Mouse (Mus musculus): ENCODE results near the gene Vasp.

The Vasp gene

GRCm38 (mm10) chr7:19210010-19210409, 61.6 kb downstream of the Vasp start:
- no peak for DNase-seq (ENCODE audit: low spot score)

DNA sequence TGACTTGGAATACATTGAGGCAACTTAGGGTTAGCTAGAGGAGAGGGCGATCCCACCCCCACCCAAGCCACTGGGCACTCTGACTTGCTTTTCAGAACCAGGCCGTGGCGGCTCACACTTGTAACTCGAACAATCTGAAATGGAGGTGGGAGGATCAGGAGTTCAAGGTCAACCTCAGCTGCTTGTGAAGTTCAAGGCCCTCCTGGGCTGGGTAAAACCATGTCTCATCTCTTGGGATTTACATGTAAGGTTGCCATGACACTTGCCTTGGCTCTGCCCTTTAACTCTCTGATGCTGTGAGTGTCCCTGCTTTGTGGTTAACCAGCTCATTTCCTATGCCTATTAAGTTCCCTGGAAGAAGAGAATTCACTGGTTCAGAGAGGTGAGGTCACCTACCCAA, 62.1 kb downstream of the Vasp start:
- DNase-seq (ENCODE audit: low spot score), result no peak

DNA sequence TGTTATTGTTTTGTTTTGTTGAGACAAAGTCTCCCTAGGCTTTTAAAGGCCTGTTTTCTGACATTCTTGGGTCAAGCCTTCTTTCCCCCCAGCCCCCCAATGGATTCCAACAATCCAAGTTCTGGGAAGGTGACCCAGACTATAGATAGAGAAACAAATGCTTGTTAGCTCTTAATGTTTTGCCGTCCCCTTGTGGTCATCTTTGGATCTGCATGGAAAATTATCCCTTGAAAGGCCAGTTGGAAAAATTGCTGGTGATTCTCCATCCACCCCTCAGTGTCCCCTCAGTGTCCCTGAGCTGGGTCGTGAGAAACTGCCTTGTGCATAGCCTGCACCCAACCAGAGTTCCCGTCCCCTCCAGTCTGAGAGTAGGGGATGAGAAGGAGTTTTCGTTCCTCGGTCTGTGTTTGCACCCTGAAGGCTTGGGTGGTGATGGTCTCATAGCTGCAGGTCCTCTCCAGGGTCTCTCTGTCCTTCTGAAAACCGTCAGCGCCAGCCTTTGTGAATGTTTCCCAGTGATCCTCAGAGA, 62.6 kb downstream of the Vasp start:
- DNase-seq (ENCODE audit: low spot score), result no peak

- DNase-seq (ENCODE audit: low spot score), result no peak
Observed at GRCm38 (mm10) chr7:19208201-19208910, 63.3 kb downstream of the Vasp start.

All from urinary bladder, postnatal 10 days (tissue).